Mouse (Mus musculus) E14TG2a.4 (cell line): ENCODE measurements around the gene Vmn2r80.
"Not testable (repeated sequence)": the region's sequence is repeated elsewhere in the genome, so short reads cannot be mapped to it uniquely, and the experiment has no call there.

Experiments used
- CTCF ChIP-seq: conservative IDR thresholded peaks from 2 replicates; pipeline ENCODE4 v1.5.1; 2014; ENCODE audit warnings: low read length
- NANOG ChIP-seq: IDR thresholded peaks from 2 replicates; pipeline ENCODE4 v1.6.1; 2014; ENCODE audit warnings: borderline replicate concordance, low read length, mixed read lengths

- TF ChIP-seq CTCF = not testable (repeated sequence)
- peak; percentile 71; the same call in 1 of the 2 replicates for TF ChIP-seq NANOG
These were observed 51.4 kb downstream of the Vmn2r80 start for GRCm38 (mm10) chr10:79199973-79200372.
